Mouse (Mus musculus) spleen, postnatal 36 days (tissue): ENCODE data around the gene Prune1.

Source experiments
- DNase-seq, 2 experiments: peaks; one replicate each; pipeline ENCODE4 v3.0.0; 2022; ENCODE audit warnings: low spot score in 2 of 2, mixed read lengths in 1 of 2

The Prune1 gene

GRCm38 (mm10) chr3:95239022-95239421 lies 42.9 kb downstream of the Prune1 start:
- DNase-seq, result no peak

DNA sequence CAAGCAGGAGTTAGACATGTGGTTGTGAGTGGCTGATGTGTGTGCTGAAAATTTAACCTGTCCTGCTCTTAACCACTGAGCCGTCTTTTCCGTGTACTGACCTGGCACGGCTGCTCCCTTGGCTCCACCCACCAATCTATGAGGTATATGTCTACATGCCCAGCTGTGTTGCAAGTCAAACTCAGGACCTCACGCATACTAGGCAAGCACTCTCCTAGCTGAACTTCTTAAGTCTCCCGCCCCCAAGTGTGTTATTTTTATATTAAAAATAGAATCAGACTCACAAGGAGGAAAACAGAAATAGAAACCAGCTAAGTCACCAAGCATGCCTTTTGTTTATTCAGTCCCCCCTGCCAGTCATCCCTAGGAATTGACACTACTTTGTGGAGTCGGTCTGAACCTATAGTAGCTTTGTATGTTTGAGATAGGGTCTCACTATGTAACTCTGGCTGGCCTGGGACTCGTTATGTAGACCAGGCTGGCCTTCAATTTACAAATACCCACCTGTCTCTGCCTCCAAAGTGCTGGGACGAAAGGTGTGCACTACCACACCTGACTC lies 44.3 kb downstream of the Prune1 start:
- DNase-seq, result no peak

DNA sequence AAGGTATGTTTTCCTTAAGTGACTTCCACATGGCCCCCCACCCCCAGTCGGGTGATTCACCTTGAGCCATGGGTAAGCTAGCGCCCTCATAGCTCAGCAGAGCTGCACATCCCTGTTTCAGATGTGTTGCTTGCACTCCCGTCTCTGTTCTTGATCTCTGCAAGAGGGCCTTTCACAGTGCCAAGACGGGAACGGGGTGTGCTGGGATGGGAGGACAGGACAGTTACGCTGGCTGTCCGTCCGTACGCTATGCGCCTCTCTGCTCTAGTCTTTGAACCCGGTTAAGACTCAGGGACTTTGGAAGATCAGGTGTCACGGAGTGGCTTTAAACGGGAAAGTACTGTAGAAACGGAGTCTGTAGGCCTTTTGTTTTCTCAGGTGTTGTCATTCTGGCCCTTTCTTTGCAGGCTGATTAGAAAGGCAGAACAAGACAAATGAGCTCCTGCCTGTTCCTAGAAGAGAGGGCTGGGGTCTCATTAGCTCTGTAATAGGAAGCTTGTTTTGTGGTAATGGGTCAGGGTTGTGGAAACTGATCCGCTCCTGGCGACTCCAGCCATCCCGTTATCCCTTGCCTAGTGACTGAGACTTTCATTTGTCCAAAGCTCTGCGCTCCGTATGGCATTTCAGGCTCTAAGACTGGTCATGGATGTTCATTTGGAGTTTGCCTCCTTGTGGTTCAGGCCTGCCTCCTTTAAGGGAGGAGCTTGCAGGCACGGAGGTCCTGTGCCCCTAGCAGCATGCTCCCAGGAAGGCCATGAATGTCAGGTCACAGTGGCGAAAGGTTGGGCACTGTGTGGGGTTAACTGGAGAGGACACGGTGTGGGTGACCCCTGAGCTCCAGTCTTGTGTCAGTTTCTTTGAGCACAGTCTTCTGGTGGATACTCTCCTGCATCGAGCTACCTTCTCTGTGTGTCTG lies 46.2 kb downstream of the Prune1 start:
- DNase-seq, result no peak

DNA sequence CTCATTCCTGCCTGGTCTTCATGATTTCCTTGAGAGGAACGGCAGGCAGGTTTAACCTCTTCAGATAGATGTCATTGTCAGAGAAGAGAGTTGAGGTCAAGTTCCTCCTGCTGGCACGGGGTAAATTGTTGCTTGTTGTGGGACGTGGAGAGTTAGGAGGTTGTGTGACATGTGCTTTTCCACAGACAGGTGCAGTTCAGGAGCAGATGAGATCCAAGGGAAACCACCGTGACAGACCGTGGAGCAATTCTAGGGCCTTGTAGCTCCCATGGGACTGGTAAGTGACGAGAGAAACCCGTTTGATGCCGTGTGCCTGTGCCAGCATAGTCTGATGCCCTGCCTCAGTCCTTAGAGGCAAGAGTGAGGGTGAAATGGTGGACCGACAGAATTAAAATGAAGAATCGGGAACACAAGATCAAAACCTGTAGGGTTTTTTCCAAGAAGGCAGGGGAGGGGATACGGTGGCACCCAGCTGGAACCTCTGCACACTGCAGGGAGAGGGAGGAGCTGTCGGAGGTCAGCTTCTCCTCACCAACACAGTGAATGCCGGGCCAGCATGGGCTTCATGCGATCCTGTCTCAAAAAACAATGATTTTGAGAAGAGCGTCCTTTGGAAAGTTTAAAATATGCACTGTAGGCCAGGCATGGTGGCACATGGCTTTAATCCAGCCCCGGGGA lies 48.4 kb downstream of the Prune1 start:
- no peak for DNase-seq

DNA sequence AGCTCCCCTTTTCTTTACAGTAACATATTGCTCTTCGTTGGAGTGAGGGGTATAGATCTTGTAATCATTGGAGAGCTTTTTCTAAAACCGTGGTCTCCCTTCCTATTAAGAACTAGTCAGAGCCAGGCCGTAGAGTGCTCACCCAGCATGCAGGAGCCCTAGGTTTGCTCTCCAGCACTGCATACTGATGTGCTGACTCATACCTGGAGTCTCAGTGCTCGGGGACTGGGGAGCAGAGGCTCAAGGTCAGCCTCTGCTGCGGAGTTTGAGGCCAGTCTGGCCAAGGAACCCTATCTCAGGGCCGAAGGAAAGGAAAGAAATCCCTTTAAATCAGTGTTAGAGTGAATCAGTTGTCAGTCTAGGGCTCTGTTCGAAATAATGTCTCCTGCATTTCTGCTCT lies 49.1 kb downstream of the Prune1 start:
- DNase-seq, result no peak

DNA sequence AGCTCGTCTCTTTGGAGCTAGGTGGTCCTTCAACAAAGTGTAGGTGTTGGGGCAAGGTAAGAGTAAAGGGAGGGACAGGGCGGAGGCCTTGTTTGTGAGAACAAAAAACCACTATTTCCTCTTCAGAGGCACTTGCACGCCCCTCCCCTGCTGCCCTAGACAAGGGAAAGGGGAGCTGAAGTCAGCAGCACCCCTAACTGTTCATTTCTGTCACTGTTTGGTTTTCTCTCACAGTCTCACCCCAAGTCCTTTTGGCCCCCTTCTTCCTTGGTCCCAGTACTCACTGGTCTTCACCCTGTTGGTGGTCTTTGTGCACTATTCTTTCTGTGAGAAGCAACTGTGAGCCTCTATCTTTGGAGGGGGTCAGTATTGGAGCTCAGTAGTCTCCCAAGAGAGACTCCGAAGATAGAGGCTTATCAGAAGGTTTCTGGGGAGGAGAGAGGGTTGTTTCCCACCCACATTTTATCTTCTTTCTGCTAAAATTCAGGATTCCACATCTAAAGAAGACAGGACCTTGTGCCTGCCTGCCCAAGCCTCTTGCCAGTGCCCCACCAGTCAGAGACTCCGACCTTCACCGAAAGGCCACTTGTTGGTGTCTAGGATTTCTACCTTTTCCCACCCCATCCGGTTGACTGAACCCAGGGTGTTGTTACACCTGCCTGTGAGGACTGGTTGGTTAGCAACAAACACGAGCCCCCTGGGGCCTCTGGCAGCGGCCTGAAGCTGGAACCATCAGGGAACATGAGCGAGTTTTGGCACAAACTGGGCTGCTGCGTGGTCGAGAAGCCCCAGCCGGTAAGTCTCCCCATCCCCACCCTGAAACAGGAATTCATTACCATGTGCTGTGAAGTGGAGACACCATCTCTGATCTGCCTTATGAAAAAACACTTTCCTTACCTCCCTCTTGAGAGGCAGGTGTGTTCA lies 50.3 kb downstream of the Prune1 start, which contains the start of gene Mllt11:
Mllt11 (minus strand) TSS at position 874 of the 924 bp plus-strand sequence.
- DNase-seq, result peak; percentile 89

DNA sequence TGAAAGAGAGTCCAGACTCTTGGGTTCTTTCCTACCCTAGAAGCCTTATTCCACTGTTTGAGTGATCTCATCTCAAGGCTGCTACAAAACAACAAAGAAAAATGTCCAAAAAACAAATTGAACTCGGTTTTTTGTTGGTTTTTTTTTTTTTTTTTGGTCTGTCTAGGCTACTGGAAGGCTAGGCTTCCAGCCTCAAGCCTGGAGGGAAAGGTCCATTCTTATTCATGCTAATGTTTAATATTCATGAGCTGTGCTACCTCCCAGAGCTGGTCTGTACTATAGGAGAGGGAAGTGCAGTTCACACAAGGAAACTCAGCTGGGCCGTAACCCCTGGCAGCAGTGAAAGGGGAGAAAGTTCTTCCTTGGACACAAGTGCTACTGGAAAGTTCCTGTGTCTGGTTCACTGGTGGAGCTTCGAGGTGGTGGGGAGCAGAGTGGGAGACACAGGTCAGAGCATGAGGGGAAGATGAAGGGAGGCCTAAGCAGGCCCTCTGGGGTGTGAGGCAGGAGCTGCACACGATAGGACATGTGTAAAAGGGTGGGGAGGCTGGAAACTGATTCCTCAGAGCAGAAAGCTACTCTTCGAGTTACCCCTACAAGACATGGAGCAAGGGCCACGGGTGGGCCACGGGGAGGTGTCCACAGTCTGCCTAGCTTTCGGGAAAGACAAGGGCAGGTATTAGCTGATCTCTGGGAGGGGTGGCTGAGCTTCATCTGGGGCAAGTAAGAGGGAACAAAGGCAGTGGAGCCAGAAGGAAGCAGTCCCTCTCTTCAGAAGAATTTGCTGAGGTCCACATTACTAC lies 51.2 kb downstream of the Prune1 start:
- DNase-seq, result peak; percentile 39 to 60

GRCm38 (mm10) chr3:95229781-95230494 lies 51.9 kb downstream of the Prune1 start:
- peak; percentile 41 to 58 for DNase-seq

DNA sequence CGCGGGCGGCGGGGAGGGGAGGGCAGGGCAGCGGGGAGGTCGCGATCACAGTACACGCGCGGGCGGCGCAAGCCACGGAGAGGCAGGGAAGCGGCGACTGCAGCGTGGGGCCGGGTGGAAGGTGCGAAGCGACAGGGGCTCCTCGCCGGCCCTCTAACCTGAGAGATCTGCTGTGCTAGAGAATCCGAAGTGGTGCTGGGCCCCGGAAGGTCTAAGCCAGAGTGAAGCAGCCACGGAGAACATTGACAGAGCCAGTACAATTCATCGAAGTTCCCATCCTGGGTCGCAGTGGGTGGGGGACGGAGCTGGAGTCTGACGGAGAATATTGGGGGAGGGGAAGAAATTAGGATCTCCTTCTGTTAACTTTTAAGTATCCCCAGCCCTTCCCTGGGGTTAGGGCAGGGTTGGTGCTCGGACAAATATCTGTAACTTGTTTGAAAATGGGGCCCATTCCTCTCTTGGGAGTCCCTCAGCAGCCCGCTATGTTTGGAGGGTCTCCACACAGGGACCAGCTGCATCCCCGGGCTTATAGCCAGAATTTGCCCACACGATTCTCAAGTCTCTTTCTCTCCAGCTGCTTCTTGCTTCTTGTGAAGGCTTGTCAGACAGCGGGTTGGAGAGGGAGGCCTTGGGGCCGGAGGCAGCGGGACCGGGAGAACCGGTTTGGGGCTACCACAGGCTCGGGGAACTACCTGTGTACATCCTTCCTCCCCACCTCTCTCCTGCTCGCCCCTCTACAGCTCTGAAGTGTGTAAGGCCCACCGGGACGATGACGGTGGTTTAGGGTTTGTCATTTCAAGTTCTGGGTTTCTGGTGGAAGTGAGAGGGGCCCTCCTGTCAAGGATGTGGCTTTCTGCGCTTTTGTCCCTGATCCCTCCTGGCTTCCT lies 52.7 kb downstream of the Prune1 start:
- DNase-seq, result peak; percentile 56 to 57

DNA sequence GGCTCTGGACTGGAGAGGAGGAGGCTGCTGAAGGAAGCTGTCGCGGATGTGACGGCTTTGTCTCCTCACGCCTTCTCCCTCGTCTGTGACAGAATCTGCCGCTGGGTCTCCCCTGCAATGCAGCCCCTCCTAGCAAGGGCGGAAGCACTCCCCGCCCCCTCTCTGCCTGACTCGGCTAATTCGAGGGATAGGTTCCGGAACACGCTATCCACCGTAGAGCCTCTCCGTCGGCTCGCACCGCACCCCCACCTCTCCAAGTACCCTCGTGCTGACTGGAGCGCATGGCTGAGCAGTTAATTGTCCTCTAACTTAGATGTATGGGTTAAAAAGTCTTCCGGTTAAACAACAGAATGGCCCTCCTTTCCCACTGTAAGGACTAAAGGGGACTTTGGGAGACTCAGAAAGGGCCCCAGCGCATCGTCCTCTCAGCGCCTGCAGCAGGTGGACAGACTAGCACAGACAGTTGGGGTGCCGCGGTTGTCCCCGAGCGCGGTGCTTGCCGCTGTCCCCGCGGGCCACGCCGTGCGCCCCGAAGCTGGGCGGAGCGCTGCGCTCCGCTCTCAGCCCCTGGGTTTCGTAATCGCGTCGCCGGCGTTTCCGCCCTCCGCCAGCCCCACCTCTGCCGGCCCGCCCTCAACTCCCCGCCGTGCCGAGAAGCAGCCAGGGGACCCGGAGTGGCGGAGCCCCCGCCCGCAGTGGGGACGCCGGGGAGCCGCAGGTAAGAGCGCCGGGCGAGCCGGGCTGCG lies 53.6 kb downstream of the Prune1 start, which contains the start of gene Cdc42se1:
Cdc42se1 (plus strand) TSS at position 585 of the 746 bp plus-strand sequence.
- DNase-seq, result peak; percentile 90 to 92

- DNase-seq, result no peak
Measured at GRCm38 (mm10) chr3:95227214-95227613, 54.7 kb downstream of the Prune1 start.

GRCm38 (mm10) chr3:95224295-95224694 lies 57.6 kb downstream of the Prune1 start:
- DNase-seq, result no peak

DNA sequence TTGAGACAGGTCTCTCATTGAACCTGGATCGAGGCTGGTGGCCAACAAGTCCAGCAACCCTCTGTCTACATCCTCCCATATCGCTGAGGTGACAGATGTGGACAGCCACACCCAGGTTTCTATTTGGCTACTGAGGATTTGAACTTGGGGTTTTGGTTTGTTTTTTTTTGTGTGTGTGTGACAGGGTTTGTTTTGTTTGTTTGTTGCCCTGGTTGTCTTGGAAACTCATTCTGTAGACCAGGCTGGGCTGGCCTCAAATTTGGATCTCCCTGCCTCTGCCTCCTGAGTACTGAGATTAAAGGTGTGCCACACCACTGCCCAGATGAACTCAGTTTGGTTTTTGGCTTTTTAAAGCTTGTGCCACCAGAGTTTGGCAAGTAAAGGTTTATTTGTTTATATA lies 58.8 kb downstream of the Prune1 start:
- no peak for DNase-seq

DNA sequence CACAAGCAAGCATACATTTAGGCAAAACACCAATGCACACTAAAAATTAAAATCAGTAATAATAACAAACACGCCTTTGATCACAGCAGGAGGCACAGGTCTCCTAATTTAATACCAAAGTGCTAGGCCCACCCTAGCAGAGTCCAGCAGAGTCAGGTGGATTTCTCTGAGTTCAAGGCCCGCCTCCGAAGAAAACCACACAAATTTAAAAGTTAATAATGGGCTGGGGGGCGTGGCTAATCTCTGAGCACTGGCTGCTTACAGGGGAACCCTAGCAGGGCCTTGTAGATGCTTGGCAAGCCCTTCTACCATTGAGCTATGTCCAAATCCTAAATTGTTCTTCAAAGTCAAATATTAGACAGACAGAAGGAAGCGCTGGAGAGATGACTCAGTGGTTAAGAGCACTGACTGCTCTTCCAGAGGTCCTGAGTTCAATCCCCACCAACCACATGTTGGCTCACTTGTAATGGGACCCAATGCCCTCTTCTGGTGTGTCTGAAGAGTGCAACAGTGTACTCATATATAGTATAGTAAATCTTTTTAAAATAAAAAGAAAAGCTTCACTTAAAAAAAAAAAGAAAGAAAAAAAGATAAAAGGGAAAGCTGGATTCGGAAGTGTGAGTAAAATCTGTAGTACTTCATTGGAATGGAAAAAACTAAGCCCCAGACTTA lies 63.3 kb downstream of the Prune1 start:
- DNase-seq, result peak; percentile 38 to 64

DNA sequence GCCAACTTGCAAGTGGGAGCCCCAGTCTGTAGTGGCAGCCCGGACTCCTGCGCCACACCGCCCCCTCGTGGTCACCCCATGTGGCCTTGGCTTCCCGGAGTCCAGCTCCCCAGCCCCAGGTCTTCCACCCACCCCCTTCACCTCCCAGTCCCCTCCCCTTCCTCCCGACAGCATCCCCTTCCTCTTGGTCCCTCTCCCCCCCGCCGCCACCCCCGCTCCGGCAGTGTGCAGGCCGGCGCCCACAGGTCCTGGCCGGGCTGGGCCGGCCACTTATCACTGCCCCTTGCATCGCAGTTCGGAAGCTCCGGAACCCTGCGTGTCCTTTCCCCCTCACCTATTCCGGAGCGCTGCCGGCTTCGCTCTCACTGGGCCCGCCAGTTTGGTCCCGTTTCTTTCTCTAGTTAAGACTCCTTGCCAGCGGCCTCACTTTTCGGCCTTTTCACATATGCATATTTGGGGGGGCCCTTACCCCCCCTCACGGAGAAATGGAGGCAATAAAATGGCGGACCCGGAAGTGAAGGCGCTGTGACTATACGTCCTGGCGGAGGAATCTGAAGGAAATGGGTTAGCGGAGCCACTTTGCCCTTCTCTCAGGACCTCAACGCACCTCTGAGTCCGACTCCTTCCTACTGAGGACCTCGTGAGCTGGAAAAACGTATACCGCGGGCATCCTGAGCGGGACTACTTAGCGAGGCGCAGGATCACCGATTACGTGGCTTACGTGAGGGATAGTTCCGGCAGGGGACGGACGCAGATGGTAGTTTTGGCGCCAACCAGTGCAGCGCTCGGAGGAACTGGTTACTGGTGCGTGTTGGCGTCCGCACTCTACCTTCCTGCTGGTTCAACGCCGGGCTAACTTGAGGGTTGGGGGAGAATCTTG lies 64.4 kb downstream of the Prune1 start, which contains the start of gene Gabpb2:
Gabpb2 (minus strand) TSS at position 662 of the 880 bp plus-strand sequence.
- peak; percentile 94 for DNase-seq

- DNase-seq, result no peak
Measured at GRCm38 (mm10) chr3:95216655-95217254, 65.1 kb downstream of the Prune1 start.
